Mouse (Mus musculus): ENCODE data around the gene Abhd15.
"Not testable (repeated sequence)": the region's sequence is repeated elsewhere in the genome, so short reads cannot be mapped to it uniquely, and the experiment has no call there.

- TF ChIP-seq CTCF (IDR thresholded peaks at IDR 0.05), result 0 out of 2 replicates have a peak, but pooled peaks have one; percentile 6
- TF ChIP-seq POLR2A, EP300 (IDR thresholded peaks at IDR 0.05; ENCODE audit: insufficient read depth, low read depth, low read length): not testable (repeated sequence)
Observed at GRCm38 (mm10) chr11:77528420-77528819, 13.5 kb downstream of the Abhd15 start.

Measured in heart, adult 2 months (tissue).